Mouse (Mus musculus): ENCODE measurements around the gene Hook2. TPM values are rescaled to one million over a fixed set of nuclear protein-coding genes. Genes with fewer than 3 reads are reported as not detected.

Gene Hook2
- total and polyA plus RNA-seq, 3 experiments, result 7.1 to 24.7 (median 9.8) TPM

GRCm38 (mm10) chr8:84973803-84974542 is 16.4 kb upstream of the Hook2 start:
- peaks cover 6 to 20% of the 10 kb centered on the region in 2 experiments; a peak in 3 of 4 replicates for H3K4me1 ChIP-seq (ENCODE audit: control insufficient read depth in 1 of 2, insufficient read depth in 2 of 2)
- H3K36me3 ChIP-seq (replicated peaks in 1 of 2; ENCODE audit: control insufficient read depth in 1 of 2, insufficient read depth in 1 of 2, low read length in 1 of 2), result peaks cover 25 to 37% of the 10 kb centered on the region in 2 experiments
- peak overlapping the region; percentile 98 for H3K4me2 ChIP-seq (ENCODE audit: insufficient read depth, low read depth, poor library complexity, severe bottlenecking)
- TF ChIP-seq ZC3H11A (IDR thresholded peaks at IDR 0.05; ENCODE audit: low read depth, low read length), result peak; percentile 84
- TF ChIP-seq ELF1 (IDR thresholded peaks at IDR 0.05; ENCODE audit: low read depth, low read length), result no peak
- no peak for TF ChIP-seq KAT2A (IDR thresholded peaks at IDR 0.05; ENCODE audit: insufficient replicate concordance, low read length)
- no peak for TF ChIP-seq POLR2AphosphoS2 (IDR thresholded peaks at IDR 0.05; ENCODE audit: low read depth, low read length)
- no peak for TF ChIP-seq E2F4 (IDR thresholded peaks at IDR 0.05; ENCODE audit: insufficient replicate concordance, low read depth, low read length)
- peak; percentile 15; the same call in 1 of the 2 replicates for TF ChIP-seq NELFE (IDR thresholded peaks at IDR 0.05; ENCODE audit: low read depth, low read length)
- TF ChIP-seq TCF12 (IDR thresholded peaks at IDR 0.05; ENCODE audit: low read depth, low read length), result no peak
- no peak for TF ChIP-seq ETS1 (conservative IDR thresholded peaks at IDR 0.05; ENCODE audit: low read depth, low read length)
- TF ChIP-seq ZKSCAN1 (IDR thresholded peaks at IDR 0.05; ENCODE audit: borderline replicate concordance, low read depth, low read length), result no peak
- no peak for TF ChIP-seq JUN (IDR thresholded peaks at IDR 0.05; ENCODE audit: insufficient read depth, low read depth, low read length)
- TF ChIP-seq ZMIZ1 (IDR thresholded peaks at IDR 0.05; ENCODE audit: low read depth, low read length), result no peak
- TF ChIP-seq TBP (conservative IDR thresholded peaks at IDR 0.05; ENCODE audit: low read depth, low read length), result no peak
- TF ChIP-seq IRF4 (IDR thresholded peaks at IDR 0.05; ENCODE audit: low read depth, low read length), result no peak
- peak; percentile 76; the same call in 1 of the 2 replicates for TF ChIP-seq MYC (IDR thresholded peaks at IDR 0.05; ENCODE audit: low read depth, low read length)
- TF ChIP-seq MAX (IDR thresholded peaks at IDR 0.05; ENCODE audit: low read length), result no peak; the same call in 1 of the 2 replicates
- peak; percentile 98 for TF ChIP-seq SMC3 (IDR thresholded peaks at IDR 0.05; ENCODE audit: low read depth, low read length)
- peak; percentile 89 to 98 for TF ChIP-seq CTCF (conservative IDR thresholded peaks at IDR 0.05 in 1 of 2, IDR thresholded peaks at IDR 0.05 in 1 of 2; ENCODE audit: low read depth in 2 of 2, low read length in 2 of 2)
- TF ChIP-seq NRF1 (IDR thresholded peaks at IDR 0.05; ENCODE audit: low read depth, low read length), result no peak
- no peak for TF ChIP-seq GABPA (IDR thresholded peaks at IDR 0.05; ENCODE audit: insufficient replicate concordance, low read depth, low read length)
- no peak for TF ChIP-seq EP300 (IDR thresholded peaks at IDR 0.05; ENCODE audit: low read length)
- peak; percentile 80; the same call in 1 of the 2 replicates for TF ChIP-seq SIN3A (IDR thresholded peaks at IDR 0.05; ENCODE audit: low read length)
- TF ChIP-seq UBTF (IDR thresholded peaks at IDR 0.05; ENCODE audit: low read depth, low read length), result no peak
- TF ChIP-seq MEF2A (IDR thresholded peaks at IDR 0.05; ENCODE audit: borderline replicate concordance, low read depth, low read length), result no peak
- TF ChIP-seq JUND (conservative IDR thresholded peaks at IDR 0.05; ENCODE audit: low read depth, low read length), result no peak
- TF ChIP-seq BHLHE40 (IDR thresholded peaks at IDR 0.05; ENCODE audit: low read depth, low read length), result no peak
- no peak for TF ChIP-seq PAX5 (IDR thresholded peaks at IDR 0.05; ENCODE audit: low read length)
- 0 out of 2 replicates have a peak, but pooled peaks have one; percentile 5 for TF ChIP-seq POLR2A (IDR thresholded peaks at IDR 0.05; ENCODE audit: low read depth, low read length)
- no peak for TF ChIP-seq MXI1 (IDR thresholded peaks at IDR 0.05; ENCODE audit: low read depth, low read length)
- peak; percentile 99 for TF ChIP-seq RAD21 (IDR thresholded peaks at IDR 0.05; ENCODE audit: low read depth, low read length)
- TF ChIP-seq MAFK (IDR thresholded peaks at IDR 0.05; ENCODE audit: insufficient replicate concordance, low read length), result no peak
- no peak for TF ChIP-seq MAZ (IDR thresholded peaks at IDR 0.05; ENCODE audit: low read depth, low read length)
- no peak for TF ChIP-seq USF2 (conservative IDR thresholded peaks at IDR 0.05; ENCODE audit: low read depth, low read length)
- no peak for TF ChIP-seq CHD2 (IDR thresholded peaks at IDR 0.05; ENCODE audit: low read length)
- no peak for TF ChIP-seq RCOR1 (conservative IDR thresholded peaks at IDR 0.05; ENCODE audit: low read depth, low read length)
- TF ChIP-seq HCFC1 (IDR thresholded peaks at IDR 0.05; ENCODE audit: low read depth, low read length), result no peak
- TF ChIP-seq CHD1 (IDR thresholded peaks at IDR 0.05; ENCODE audit: low read depth, low read length), result no peak
- TF ChIP-seq ZNF384 (IDR thresholded peaks at IDR 0.05; ENCODE audit: low read depth, low read length), result no peak
- no peak for TF ChIP-seq USF1 (IDR thresholded peaks at IDR 0.05; ENCODE audit: low read depth, low read length)
- H3K27ac ChIP-seq (ENCODE audit: insufficient read depth, low read depth), result peak overlapping the region; percentile 30; the same call in 1 of the 2 replicates
- dilution Hi-C loops (cut with MboI; ENCODE audit: extremely low pct_ligation_motif_present, extremely low pct_unique_long_range_greater_than_20kb, low sequenced_read_pairs) (no loop called here), in situ Hi-C loops (cut with MboI; ENCODE audit: low pct_ligation_motif_present, low pct_unique_long_range_greater_than_20kb, low sequenced_read_pairs) (loop anchor here (5.0 kb wide), 1 partner anchor 33 kb away; no protein-coding TSS in a partner anchor)
- peak overlapping the region; percentile 88; the same call in 1 of the 2 replicates for H3K9ac ChIP-seq (ENCODE audit: insufficient read depth, low read depth)
- H3K9me3 ChIP-seq (replicated peaks; ENCODE audit: low read length), result no peaks in the 10 kb centered on the region
- H3K27me3 ChIP-seq (replicated peaks), result no peaks in the 10 kb centered on the region
- peak; percentile 76 for DNase-seq (ENCODE audit: extremely low read depth)
- peaks cover 26% of the 10 kb centered on the region for H3K79me2 ChIP-seq (replicated peaks; ENCODE audit: control insufficient read depth, extremely low read depth, insufficient read depth, poor library complexity, severe bottlenecking)
- H3K4me3 ChIP-seq (replicated peaks in 1 of 3; ENCODE audit: low read depth in 2 of 3, low read length in 2 of 3, poor library complexity in 1 of 3), result peak overlapping the region in 2 of 3 experiments; percentile 35 to 94
